Mouse (Mus musculus) liver, adult 2 months (tissue): ENCODE measurements at regions not wholly inside any gene's neighbourhood (a gene's known extent, or its start where the extent isn't known, plus 50 kb on each side); places are given as distances from the start of the nearest gene placed in this dataset.

Experiments
- DNase-seq: peaks from one replicate; pipeline ENCODE4 v3.0.0-alpha.2; 2011; ENCODE audit warnings: low read depth, low spot score; ENCODE audit errors: extremely low read depth
- H3K27ac ChIP-seq: fragments of 200-500 bp; replicated peaks from 2 replicates; pipeline ENCODE4 v1.5.1; 2012; ENCODE audit warnings: low read depth, mild to moderate bottlenecking, control low read depth, inconsistent platforms, low read length; ENCODE audit not compliant: insufficient read depth
- H3K27me3 ChIP-seq: fragments of 200-500 bp; 2 replicates; pipeline ENCODE4 v1.6.1; 2012; ENCODE audit warnings: mild to moderate bottlenecking, moderate library complexity, low read length, inconsistent platforms; ENCODE audit not compliant: control insufficient read depth, insufficient read depth
- H3K36me3 ChIP-seq: fragments of 200-500 bp; 2 replicates; pipeline ENCODE4 v1.6.1; 2012; ENCODE audit warnings: low read length, inconsistent platforms; ENCODE audit not compliant: control insufficient read depth, insufficient read depth
- H3K4me1 ChIP-seq: fragments of 200-500 bp; 2 replicates; pipeline ENCODE4 v1.6.1; 2011; ENCODE audit warnings: low read length; ENCODE audit not compliant: control insufficient read depth, insufficient read depth
- H3K4me3 ChIP-seq: fragments of 200-500 bp; 2 replicates; pipeline ENCODE4 v1.5.1; 2011; ENCODE audit warnings: low read depth, mild to moderate bottlenecking, control low read depth, low read length, moderate library complexity; ENCODE audit not compliant: insufficient read depth
- H3K79me2 ChIP-seq: fragments of 200-500 bp; 2 replicates; pipeline ENCODE4 v1.6.1; 2012; ENCODE audit warnings: inconsistent platforms, mild to moderate bottlenecking, low read length, moderate library complexity; ENCODE audit not compliant: control insufficient read depth, insufficient read depth
- H3K9ac ChIP-seq: fragments of 200-500 bp; 2 replicates; pipeline ENCODE4 v1.6.1; 2012; ENCODE audit warnings: low read depth, mild to moderate bottlenecking, control low read depth, inconsistent platforms, low read length
- CTCF ChIP-seq: fragments of 200-500 bp; IDR thresholded peaks from 2 replicates; pipeline ENCODE4 v1.5.1; 2011; ENCODE audit warnings: low read depth, low read length, control low read depth
- POLR2A ChIP-seq: fragments of 200-500 bp; IDR thresholded peaks from 2 replicates; pipeline ENCODE4 v1.6.1; 2011; ENCODE audit warnings: low read length, control low read depth; ENCODE audit not compliant: insufficient read depth; ENCODE audit errors: extremely low read depth
- WGBS: fragments of 180-500 bp; shearing (Covaris S2); methylation state at CpG from one replicate; pipeline ENCODE4 v1.1.7; 2018; 5-methylcytosine and 5-hydroxymethylcytosine counted together

DNA sequence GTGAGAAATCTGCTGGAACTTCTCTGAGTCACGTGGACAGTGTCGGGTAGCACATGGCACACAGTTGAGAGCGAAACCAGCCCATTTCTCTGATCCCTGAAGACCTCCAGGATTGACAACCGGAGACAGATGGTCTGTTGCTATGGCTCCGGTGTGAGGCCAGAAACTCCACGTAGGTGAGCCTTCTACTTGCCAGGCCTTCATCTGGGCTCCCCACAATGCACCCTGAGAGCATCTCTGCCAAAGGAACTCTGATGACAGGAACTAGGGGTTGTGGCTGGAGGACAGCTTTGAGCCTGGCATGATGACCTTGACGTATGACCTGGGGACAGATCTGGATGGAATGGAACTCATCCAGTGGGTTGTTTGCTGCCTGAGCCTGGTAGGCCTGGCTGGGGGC lies 467.9 kb downstream of the Rnf144a start:
- H3K36me3 ChIP-seq: no peaks in the 10 kb centered on the region
- H3K27me3 ChIP-seq: no peaks in the 10 kb centered on the region
- no peak overlapping the region for H3K9ac ChIP-seq
- 89% methylated on average over 7 of the region's 7 CpGs for WGBS
- H3K4me3 ChIP-seq: no peak overlapping the region
- no peaks in the 10 kb centered on the region for H3K79me2 ChIP-seq
- TF ChIP-seq POLR2A (no peak), CTCF (no peak)
- no peaks in the 10 kb centered on the region for H3K4me1 ChIP-seq
- DNase-seq: no peak
- H3K27ac ChIP-seq: no peak overlapping the region

- 78% methylated on average over 3 of the region's 3 CpGs for WGBS
Measured at GRCm38 (mm10) chr12:25946121-25946520, 468.9 kb downstream of the Rnf144a start.

GRCm38 (mm10) chr12:25938856-25939255 lies 476.2 kb downstream of the Rnf144a start:
- Histone ChIP-seq H3K27me3 (no peaks in the 10 kb centered on the region), H3K36me3 (no peaks in the 10 kb centered on the region), H3K27ac (no peak overlapping the region), H3K4me1 (no peaks in the 10 kb centered on the region), H3K4me3 (no peak overlapping the region), H3K9ac (no peak overlapping the region), H3K79me2 (no peaks in the 10 kb centered on the region)
- DNase-seq: no peak
- 89% methylated on average over 6 of the region's 6 CpGs for WGBS
- TF ChIP-seq POLR2A (no peak), CTCF (no peak)

More at GRCm38 (mm10) chr12:25946121-25946520, 468.9 kb downstream of the Rnf144a start:
- TF ChIP-seq CTCF (no peak), POLR2A (no peak)
- H3K9ac ChIP-seq: no peak overlapping the region
- no peaks in the 10 kb centered on the region for H3K79me2 ChIP-seq
- no peak for DNase-seq
- no peaks in the 10 kb centered on the region for H3K4me1 ChIP-seq
- no peaks in the 10 kb centered on the region for H3K36me3 ChIP-seq
- H3K4me3 ChIP-seq: no peak overlapping the region
- no peaks in the 10 kb centered on the region for H3K27me3 ChIP-seq
- H3K27ac ChIP-seq: no peak overlapping the region

DNA sequence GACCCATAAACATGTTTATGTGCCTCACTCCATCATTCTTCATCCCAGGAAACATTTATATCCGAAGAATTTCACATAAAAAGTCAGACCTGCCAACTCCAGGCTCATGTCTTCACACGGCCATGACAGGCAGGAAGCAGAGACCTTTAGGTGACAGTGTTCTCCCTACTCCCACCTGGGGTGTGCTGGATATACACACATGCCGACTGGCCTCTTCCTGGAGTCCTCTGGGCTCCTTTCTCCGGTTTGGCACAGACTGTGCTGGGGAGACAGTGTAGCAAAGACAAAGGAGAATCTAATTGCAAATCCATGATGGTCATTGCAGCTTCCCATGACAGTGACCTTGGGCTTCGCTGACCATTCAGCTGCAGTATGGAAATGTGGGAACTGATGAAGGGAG lies 480.1 kb downstream of the Rnf144a start:
- Histone ChIP-seq H3K27me3 (no peaks in the 10 kb centered on the region), H3K27ac (no peak overlapping the region), H3K9ac (no peak overlapping the region), H3K79me2 (no peaks in the 10 kb centered on the region), H3K4me1 (no peaks in the 10 kb centered on the region), H3K36me3 (no peaks in the 10 kb centered on the region), H3K4me3 (no peak overlapping the region)
- DNase-seq: no peak
- 79% methylated on average over 5 of the region's 5 CpGs for WGBS
- TF ChIP-seq CTCF (no peak), POLR2A (no peak)

- H3K27me3 ChIP-seq: no peaks in the 10 kb centered on the region
- TF ChIP-seq POLR2A (no peak), CTCF (no peak)
- no peaks in the 10 kb centered on the region for H3K4me1 ChIP-seq
- H3K79me2 ChIP-seq: no peaks in the 10 kb centered on the region
- H3K27ac ChIP-seq: no peak overlapping the region
- no peak overlapping the region for H3K4me3 ChIP-seq
- 95% methylated on average over 3 of the region's 3 CpGs for WGBS
- H3K9ac ChIP-seq: no peak overlapping the region
- no peaks in the 10 kb centered on the region for H3K36me3 ChIP-seq
- DNase-seq: no peak
Measured at GRCm38 (mm10) chr12:25934526-25934925, 480.5 kb downstream of the Rnf144a start.

- Histone ChIP-seq H3K36me3 (no peaks in the 10 kb centered on the region), H3K27me3 (no peaks in the 10 kb centered on the region), H3K4me3 (no peak overlapping the region), H3K79me2 (no peaks in the 10 kb centered on the region), H3K27ac (no peak overlapping the region), H3K4me1 (no peaks in the 10 kb centered on the region), H3K9ac (no peak overlapping the region)
- WGBS: 64% methylated on average over 5 of the region's 5 CpGs
- no peak for TF ChIP-seq POLR2A
- no peak for TF ChIP-seq CTCF
- no peak for DNase-seq
Measured at GRCm38 (mm10) chr12:25926367-25926766, 488.7 kb downstream of the Rnf144a start.
